In the genomic region with DNA sequence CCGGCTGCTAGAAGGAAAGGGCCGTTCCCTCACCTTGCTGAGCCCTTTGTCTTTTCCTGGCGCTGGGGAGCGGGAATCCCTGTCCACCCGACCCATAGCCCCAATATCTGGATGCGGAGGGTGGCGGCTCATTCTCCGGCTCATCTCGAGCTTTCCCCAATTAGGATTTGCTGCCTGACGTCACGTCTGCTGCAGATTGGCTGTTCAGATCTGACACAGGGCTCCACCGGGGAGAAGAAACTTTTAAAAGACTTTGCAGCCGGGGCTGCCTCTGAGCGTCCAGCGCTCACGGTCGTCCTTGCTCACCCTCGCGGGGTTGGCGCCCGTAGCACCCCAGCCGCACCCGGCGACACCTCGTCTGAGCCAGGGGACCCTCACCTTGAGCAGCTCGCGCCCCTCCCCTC, we compare ENCODE assay signal across 8 mouse cellular contexts. TPM values are rescaled to one million over a fixed set of nuclear protein-coding genes. Genes with fewer than 3 reads are reported as not detected.
DNase-seq lines count a peak whose midpoint lies in the region; ATAC-seq and TF ChIP-seq lines count a peak whose summit lies in the region.

Ltbp1 (plus strand) TSS at position 288 of the 404 bp plus-strand sequence.

- TF ChIP-seq EP300 in CH12.LX (IDR thresholded peaks at IDR 0.05; ENCODE audit: low read length), result no peak

- no peaks in the 10 kb centered on the region for H3K36me3 ChIP-seq in CH12.LX (replicated peaks in 1 of 2; ENCODE audit: control insufficient read depth in 1 of 2, insufficient read depth in 1 of 2, low read length in 1 of 2)
- no peaks in the 10 kb centered on the region for H3K36me3 ChIP-seq in forebrain, embryonic 12.5 days (replicated peaks)
- H3K36me3 ChIP-seq in heart, embryonic 16.5 days (ENCODE audit: control insufficient read depth, insufficient read depth), result no peaks in the 10 kb centered on the region
- H3K36me3 ChIP-seq in neural tube, embryonic 14.5 days (ENCODE audit: control insufficient read depth, insufficient read depth, low read length), result no peaks in the 10 kb centered on the region

- H3K79me2 ChIP-seq in CH12.LX (replicated peaks; ENCODE audit: control insufficient read depth, extremely low read depth, insufficient read depth, poor library complexity, severe bottlenecking), result no peaks in the 10 kb centered on the region

- H3K27me3 ChIP-seq in CH12.LX (replicated peaks), result peaks cover 2% of the 10 kb centered on the region
- peaks cover 7% of the 10 kb centered on the region; the same call in 1 of the 2 replicates for H3K27me3 ChIP-seq in forebrain, embryonic 12.5 days
- no peaks in the 10 kb centered on the region for H3K27me3 ChIP-seq in heart, embryonic 16.5 days (ENCODE audit: control insufficient read depth, insufficient read depth, low read length)
- H3K27me3 ChIP-seq in neural tube, embryonic 14.5 days (ENCODE audit: control insufficient read depth, insufficient read depth, low read length), result no peaks in the 10 kb centered on the region

- H3K4me1 ChIP-seq in CH12.LX (ENCODE audit: control insufficient read depth in 1 of 2, insufficient read depth in 2 of 2), result peaks cover 0 to 5% of the 10 kb centered on the region in 2 experiments; a peak in 2 of 4 replicates
- peaks cover 8% of the 10 kb centered on the region for H3K4me1 ChIP-seq in forebrain, embryonic 12.5 days
- H3K4me1 ChIP-seq in heart, embryonic 16.5 days (ENCODE audit: control insufficient read depth, insufficient read depth, low read length), result peaks cover 7% of the 10 kb centered on the region
- H3K4me1 ChIP-seq in neural tube, embryonic 14.5 days (ENCODE audit: control insufficient read depth, insufficient read depth, low read length), result 0 out of 2 replicates have a peak, but pooled peaks cover 3% of the 10 kb centered on the region

- TF ChIP-seq RAD21 in CH12.LX (IDR thresholded peaks at IDR 0.05; ENCODE audit: low read depth, low read length), result no peak

- peak; percentile 61 for DNase-seq in CH12.LX (ENCODE audit: extremely low read depth)
- peak; percentile 71 for DNase-seq in adrenal gland, postnatal 10 days
- peak; percentile 82 for DNase-seq in kidney, postnatal 10 days
- DNase-seq in lung, adult 18-20 months, result peak; percentile 50 to 59
- DNase-seq in thymus, postnatal 4 days, result peak; percentile 55

- H3K9me3 ChIP-seq in CH12.LX (replicated peaks; ENCODE audit: low read length), result no peaks in the 10 kb centered on the region
- no peaks in the 10 kb centered on the region for H3K9me3 ChIP-seq in forebrain, embryonic 12.5 days
- H3K9me3 ChIP-seq in heart, embryonic 16.5 days (replicated peaks; ENCODE audit: control insufficient read depth, low read length), result no peaks in the 10 kb centered on the region
- no peaks in the 10 kb centered on the region for H3K9me3 ChIP-seq in neural tube, embryonic 14.5 days (ENCODE audit: control insufficient read depth, low read length)

- WGBS in forebrain, embryonic 12.5 days, result 0% methylated on average over 27 of the region's 27 CpGs
- under 1% methylated on average over 27 of the region's 27 CpGs for WGBS in heart, embryonic 16.5 days
- WGBS in neural tube, embryonic 14.5 days, result 0% methylated on average over 27 of the region's 27 CpGs

- no peak for TF ChIP-seq POLR2A in CH12.LX (IDR thresholded peaks at IDR 0.05; ENCODE audit: low read depth, low read length)

- TF ChIP-seq CTCF in CH12.LX (conservative IDR thresholded peaks at IDR 0.05 in 1 of 2, IDR thresholded peaks at IDR 0.05 in 1 of 2; ENCODE audit: low read depth in 2 of 2, low read length in 2 of 2), result no peak

- peak within 1 kb of the TSS; percentile 28 to 70 (median 57) for H3K4me3 ChIP-seq in CH12.LX (replicated peaks in 1 of 3; ENCODE audit: low read depth in 2 of 3, low read length in 2 of 3, poor library complexity in 1 of 3)
- peak within 1 kb of the TSS; percentile 77 for H3K4me3 ChIP-seq in forebrain, embryonic 12.5 days (replicated peaks)
- peak within 1 kb of the TSS; percentile 94 for H3K4me3 ChIP-seq in heart, embryonic 16.5 days (ENCODE audit: low read length)
- H3K4me3 ChIP-seq in neural tube, embryonic 14.5 days (ENCODE audit: low read depth, low read length), result peak within 1 kb of the TSS; percentile 75

- no peak within 1 kb of the TSS for H3K27ac ChIP-seq in CH12.LX (ENCODE audit: insufficient read depth, low read depth)
- peak within 1 kb of the TSS; percentile 36; the same call in 1 of the 2 replicates for H3K27ac ChIP-seq in forebrain, embryonic 12.5 days
- peak within 1 kb of the TSS; percentile 94 for H3K27ac ChIP-seq in heart, embryonic 16.5 days (ENCODE audit: low read length)
- H3K27ac ChIP-seq in neural tube, embryonic 14.5 days (ENCODE audit: low read depth, low read length), result no peak within 1 kb of the TSS; the same call in 1 of the 2 replicates

- ATAC-seq in forebrain, embryonic 12.5 days (ENCODE audit: low FRiP score), result peak; percentile 84
- peak; percentile 83 for ATAC-seq in heart, embryonic 16.5 days (replicated peaks; ENCODE audit: extremely low read depth, insufficient read depth, low FRiP score)
- peak; percentile 76 for ATAC-seq in neural tube, embryonic 14.5 days (ENCODE audit: low read depth)

- in situ Hi-C loops in CH12.LX (cut with MboI; ENCODE audit: low pct_ligation_motif_present, low pct_unique_long_range_greater_than_20kb, low sequenced_read_pairs), result loop anchor here (10.0 kb wide), 1 partner anchor 180 kb away; no protein-coding TSS in a partner anchor

- H3K4me2 ChIP-seq in CH12.LX (ENCODE audit: insufficient read depth, low read depth, poor library complexity, severe bottlenecking), result peak within 1 kb of the TSS; percentile 86
- peak within 1 kb of the TSS; percentile 99 for H3K4me2 ChIP-seq in forebrain, embryonic 12.5 days
- H3K4me2 ChIP-seq in heart, embryonic 16.5 days (ENCODE audit: low read depth, low read length), result peak within 1 kb of the TSS; percentile 90
- H3K4me2 ChIP-seq in neural tube, embryonic 14.5 days (ENCODE audit: low read depth, low read length), result peak within 1 kb of the TSS; percentile 99

- peak within 1 kb of the TSS; percentile 34; the same call in 1 of the 2 replicates for H3K9ac ChIP-seq in CH12.LX (ENCODE audit: insufficient read depth, low read depth)
- peak within 1 kb of the TSS; percentile 83 for H3K9ac ChIP-seq in forebrain, embryonic 12.5 days
- peak within 1 kb of the TSS; percentile 97 for H3K9ac ChIP-seq in heart, embryonic 16.5 days (ENCODE audit: low read length)
- peak within 1 kb of the TSS; percentile 63 for H3K9ac ChIP-seq in neural tube, embryonic 14.5 days (replicated peaks; ENCODE audit: low read depth, low read length)

- dilution Hi-C loops in CH12.LX (cut with MboI; ENCODE audit: extremely low pct_ligation_motif_present, extremely low pct_unique_long_range_greater_than_20kb, low sequenced_read_pairs), result no loop called here

TF ChIP-seq in CH12.LX, 34 proteins besides CTCF, POLR2A, EP300 and RAD21:
- TF ChIP-seq ZMIZ1 (IDR thresholded peaks at IDR 0.05; ENCODE audit: low read depth, low read length) (no peak), JUN (IDR thresholded peaks at IDR 0.05; ENCODE audit: insufficient read depth, low read depth, low read length) (no peak), ZC3H11A (IDR thresholded peaks at IDR 0.05; ENCODE audit: low read depth, low read length) (no peak), NELFE (IDR thresholded peaks at IDR 0.05; ENCODE audit: low read depth, low read length) (no peak), HCFC1 (IDR thresholded peaks at IDR 0.05; ENCODE audit: low read depth, low read length) (no peak), SIN3A (IDR thresholded peaks at IDR 0.05; ENCODE audit: low read length) (no peak)
TF ChIP-seq in CH12.LX: peak in this region for 0.

RNA-seq across cellular contexts. Expression of gene Ltbp1, which starts in this region (rescaled TPM):
- 0.92 and 2.5 TPM in 2 replicates for total RNA-seq in CH12.LX (2012; rRNA removed)
- 2.3 TPM in 2 replicates for total RNA-seq in CH12.LX (2014; rRNA removed)
- 6.4 and 7.0 TPM in 2 replicates for polyA plus RNA-seq in CH12.LX (2012; ENCODE audit: insufficient read length, low read depth)
- total RNA-seq in adrenal gland, postnatal 10 days (2021), result 10 to 100 TPM; 18.7 to 19.0 TPM
- 3.4 and 4.0 TPM in 2 replicates for polyA plus RNA-seq in forebrain, embryonic 12.5 days (2016; fragmentation: Nextera tagmentation; extraction: Ambion mirVana)
- polyA plus RNA-seq in heart, embryonic 16.5 days (2015; fragmentation: Nextera tagmentation; extraction: Ambion mirVana), result 15.6 and 19.7 TPM in 2 replicates
- 2.5 and 2.7 TPM in 2 replicates for polyA plus RNA-seq in neural tube, embryonic 14.5 days (2014; fragmentation: Nextera tagmentation; extraction: Ambion mirVana)

Comparison
In these comparisons a context has a peak if more than half of its experiments do, and no peak if none do; other contexts are left out.
1. RNA of gene Ltbp1 (total RNA-seq): 18.7 to 19.0 TPM in adrenal gland, postnatal 10 days; 0.92 to 2.5 TPM in CH12.LX; every median in the first group is over 4 times any median in the second.
2. H3K27ac ChIP-seq: peak in forebrain, embryonic 12.5 days (single experiment) and heart, embryonic 16.5 days (single experiment); none in CH12.LX (single experiment) and neural tube, embryonic 14.5 days (single experiment).
3. H3K9ac ChIP-seq: peak in every context shown above with its lines; median percentile 97 in heart, embryonic 16.5 days; 83 in forebrain, embryonic 12.5 days; 63 in neural tube, embryonic 14.5 days; 34 in CH12.LX.
4. Peak in every context shown above with its lines, with median percentiles within 50 percentile points of each other: DNase-seq, H3K4me2 ChIP-seq, H3K4me3 ChIP-seq and ATAC-seq.